Mouse (Mus musculus): ENCODE measurements around the gene Ece2. TPM values are rescaled to one million over a fixed set of nuclear protein-coding genes. Genes with fewer than 3 reads are reported as not detected.
"Not testable (repeated sequence)": the region's sequence is repeated elsewhere in the genome, so short reads cannot be mapped to it uniquely, and the experiment has no call there.

Ece2 gene
- polyA plus RNA-seq, 1 experiment from 2014 or later = 4.9 TPM

DNA sequence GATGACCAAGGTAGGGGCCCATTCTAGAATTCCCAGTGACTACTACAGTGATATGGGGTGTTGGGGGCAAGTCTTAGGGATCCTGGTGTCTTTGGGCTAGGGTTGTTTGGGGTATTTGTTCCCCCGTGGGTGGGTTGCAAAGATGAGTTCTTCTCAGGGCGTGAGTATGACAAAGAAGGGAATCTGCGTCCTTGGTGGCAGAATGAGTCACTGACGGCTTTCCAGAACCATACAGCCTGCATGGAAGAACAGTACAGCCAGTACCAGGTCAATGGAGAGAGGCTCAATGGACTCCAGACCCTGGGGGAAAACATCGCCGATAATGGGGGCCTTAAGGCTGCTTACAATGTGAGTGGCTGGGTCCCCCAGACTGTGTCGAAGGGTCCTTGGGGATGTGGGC, 14.3 kb downstream of the Ece2 start:
- WGBS = 81% methylated on average over 7 of the region's 7 CpGs
- Histone ChIP-seq H3K4me3 (ENCODE audit: low read depth, low read length) (no peak overlapping the region), H3K27me3 (ENCODE audit: control insufficient read depth, insufficient read depth, low read length) (no peaks in the 10 kb centered on the region), H3K36me3 (ENCODE audit: control insufficient read depth, insufficient read depth, low read length) (no peaks in the 10 kb centered on the region), H3K9me3 (ENCODE audit: control insufficient read depth, low read length) (no peaks in the 10 kb centered on the region), H3K27ac (ENCODE audit: low read depth, low read length) (no peak overlapping the region), H3K9ac (ENCODE audit: low read length) (no peak overlapping the region), H3K4me2 (ENCODE audit: low read depth, low read length, severe bottlenecking) (no peak overlapping the region), H3K4me1 (replicated peaks; ENCODE audit: control insufficient read depth, insufficient read depth, low read length) (0 out of 2 replicates have a peak, but pooled peaks cover 2% of the 10 kb centered on the region)
- ATAC-seq (replicated peaks; ENCODE audit: low FRiP score) = no peak
- DNase-seq (ENCODE audit: low spot score) = no peak

- Histone ChIP-seq H3K27me3 (ENCODE audit: control insufficient read depth, insufficient read depth, low read length) (no peaks in the 10 kb centered on the region), H3K9ac (ENCODE audit: low read length) (peak within 1 kb of the TSS; percentile 86), H3K4me2 (ENCODE audit: low read depth, low read length, severe bottlenecking) (peak within 1 kb of the TSS; percentile 96), H3K36me3 (ENCODE audit: control insufficient read depth, insufficient read depth, low read length) (peaks cover 9% of the 10 kb centered on the region; the same call in 1 of the 2 replicates), H3K4me1 (replicated peaks; ENCODE audit: control insufficient read depth, insufficient read depth, low read length) (peaks cover 2% of the 10 kb centered on the region; the same call in 1 of the 2 replicates), H3K9me3 (ENCODE audit: control insufficient read depth, low read length) (no peaks in the 10 kb centered on the region), H3K4me3 (ENCODE audit: low read depth, low read length) (peak within 1 kb of the TSS; percentile 89), H3K27ac (ENCODE audit: low read depth, low read length) (peak within 1 kb of the TSS; percentile 68; the same call in 1 of the 2 replicates)
- DNase-seq (ENCODE audit: low spot score) (peak; percentile 98), ATAC-seq (replicated peaks; ENCODE audit: low FRiP score) (peak; percentile 96)
- whole genome bisulfite sequencing = 2% methylated on average over 45 of the region's 46 CpGs
Measured at GRCm38 (mm10) chr16:20651076-20651946, 21.7 kb downstream of the Ece2 start, which contains the start of gene Psmd2. TSS of gene Psmd2 (plus strand) at chr16:20651652.

GRCm38 (mm10) chr16:20651947-20652310, 22.3 kb downstream of the Ece2 start:
- DNase-seq (ENCODE audit: low spot score) (no peak), ATAC-seq (replicated peaks; ENCODE audit: low FRiP score) (no peak)
- Histone ChIP-seq H3K27ac (ENCODE audit: low read depth, low read length) (0 out of 2 replicates have a peak overlapping the region, but pooled peaks have one; percentile 12), H3K9ac (ENCODE audit: low read length) (peak overlapping the region; percentile 86), H3K4me3 (ENCODE audit: low read depth, low read length) (peak overlapping the region; percentile 89), H3K4me1 (replicated peaks; ENCODE audit: control insufficient read depth, insufficient read depth, low read length) (peaks cover 2% of the 10 kb centered on the region; the same call in 1 of the 2 replicates), H3K36me3 (ENCODE audit: control insufficient read depth, insufficient read depth, low read length) (peaks cover 9% of the 10 kb centered on the region; the same call in 1 of the 2 replicates), H3K27me3 (ENCODE audit: control insufficient read depth, insufficient read depth, low read length) (no peaks in the 10 kb centered on the region), H3K4me2 (ENCODE audit: low read depth, low read length, severe bottlenecking) (peak overlapping the region; percentile 96), H3K9me3 (ENCODE audit: control insufficient read depth, low read length) (no peaks in the 10 kb centered on the region)
- 12% methylated on average over 12 of the region's 12 CpGs for WGBS

DNA sequence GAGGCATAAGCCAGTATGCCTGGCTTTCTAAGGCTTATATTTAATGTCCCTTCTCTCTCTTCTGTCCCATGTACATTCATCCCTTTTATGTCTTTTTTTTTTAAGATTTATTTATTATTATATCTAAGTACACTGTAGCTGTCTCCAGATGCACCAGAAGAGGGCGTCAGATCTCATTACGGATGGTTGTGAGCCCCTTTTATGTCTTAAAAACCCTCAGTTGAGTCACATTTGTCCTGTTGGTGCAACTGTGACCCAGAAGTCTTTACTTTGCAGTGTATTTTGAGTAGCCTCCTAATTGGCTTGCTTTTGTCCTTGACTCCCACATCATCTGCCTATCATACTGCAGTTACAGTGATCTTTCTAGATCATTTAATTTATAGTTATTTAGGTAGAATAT, 23.7 kb downstream of the Ece2 start:
- H3K4me3 ChIP-seq (ENCODE audit: low read depth, low read length) = no peak overlapping the region
- DNase-seq (ENCODE audit: low spot score) (no peak), ATAC-seq (replicated peaks; ENCODE audit: low FRiP score) (no peak)
- H3K27me3 ChIP-seq (ENCODE audit: control insufficient read depth, insufficient read depth, low read length) = no peaks in the 10 kb centered on the region
- peaks cover 2% of the 10 kb centered on the region; the same call in 1 of the 2 replicates for H3K4me1 ChIP-seq (replicated peaks; ENCODE audit: control insufficient read depth, insufficient read depth, low read length)
- H3K36me3 ChIP-seq (ENCODE audit: control insufficient read depth, insufficient read depth, low read length) = peaks cover 13% of the 10 kb centered on the region; the same call in 1 of the 2 replicates
- H3K9me3 ChIP-seq (ENCODE audit: control insufficient read depth, low read length) = no peaks in the 10 kb centered on the region
- H3K27ac ChIP-seq (ENCODE audit: low read depth, low read length) = no peak overlapping the region
- H3K9ac ChIP-seq (ENCODE audit: low read length) = no peak overlapping the region
- 45% methylated on average over 2 of the region's 2 CpGs for WGBS
- no peak overlapping the region for H3K4me2 ChIP-seq (ENCODE audit: low read depth, low read length, severe bottlenecking)

DNA sequence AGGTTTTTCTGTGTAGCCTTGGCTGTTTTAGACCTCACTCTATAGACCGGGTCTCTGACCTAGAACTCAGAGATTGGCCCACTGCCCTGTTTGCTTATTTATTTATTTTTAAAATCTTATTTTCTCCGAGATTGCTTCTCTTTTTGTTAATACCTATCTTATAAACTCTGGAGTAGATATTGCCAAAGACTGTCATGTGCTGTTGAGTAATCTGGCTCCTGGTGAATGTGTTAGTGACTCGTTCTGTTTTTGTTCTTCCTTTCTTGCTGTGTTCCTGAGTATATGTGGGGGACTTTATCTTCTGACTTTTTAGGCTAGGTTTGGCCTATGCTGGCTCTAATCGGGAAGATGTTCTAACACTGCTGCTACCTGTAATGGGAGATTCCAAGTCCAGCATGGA, 28.0 kb downstream of the Ece2 start:
- 98% methylated on average over 4 of the region's 4 CpGs for WGBS
- H3K9ac ChIP-seq (ENCODE audit: low read length) = no peak overlapping the region
- no peaks in the 10 kb centered on the region for H3K27me3 ChIP-seq (ENCODE audit: control insufficient read depth, insufficient read depth, low read length)
- H3K9me3 ChIP-seq (ENCODE audit: control insufficient read depth, low read length) = no peaks in the 10 kb centered on the region
- no peak overlapping the region for H3K4me3 ChIP-seq (ENCODE audit: low read depth, low read length)
- H3K36me3 ChIP-seq (ENCODE audit: control insufficient read depth, insufficient read depth, low read length) = peaks cover 26% of the 10 kb centered on the region
- H3K4me2 ChIP-seq (ENCODE audit: low read depth, low read length, severe bottlenecking) = no peak overlapping the region
- H3K27ac ChIP-seq (ENCODE audit: low read depth, low read length) = no peak overlapping the region
- H3K4me1 ChIP-seq (replicated peaks; ENCODE audit: control insufficient read depth, insufficient read depth, low read length) = no peaks in the 10 kb centered on the region; the same call in 1 of the 2 replicates
- DNase-seq (ENCODE audit: low spot score) = no peak
- ATAC-seq (replicated peaks; ENCODE audit: low FRiP score) = no peak

DNA sequence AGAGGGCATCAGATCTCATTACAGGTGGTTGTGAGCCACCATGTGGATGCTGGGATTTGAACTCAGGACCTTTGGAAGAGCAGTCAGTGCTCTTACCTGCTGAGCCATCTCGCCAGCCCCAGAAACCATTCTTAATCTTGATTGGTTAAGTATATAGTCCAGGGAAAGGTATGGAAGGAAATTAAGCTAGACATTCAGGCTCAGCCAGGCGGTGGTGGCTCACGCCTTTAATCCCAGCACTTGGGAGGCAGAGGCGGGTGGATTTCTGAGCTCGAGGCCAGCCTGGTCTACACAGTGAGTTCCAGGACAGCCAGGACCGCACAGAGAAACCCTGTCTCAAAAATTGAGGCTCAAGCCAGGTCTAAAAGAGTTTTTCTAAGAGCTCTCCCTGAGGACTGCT, 38.4 kb downstream of the Ece2 start, which contains the start of gene Eif4g1:
Gene Eif4g1 (plus strand): TSS at position 301 of the 400 bp plus-strand sequence.
- not testable (repeated sequence) for H3K4me2 ChIP-seq (ENCODE audit: low read depth, low read length, severe bottlenecking); H3K27ac ChIP-seq (ENCODE audit: low read depth, low read length); ATAC-seq (replicated peaks; ENCODE audit: low FRiP score); H3K36me3 ChIP-seq (ENCODE audit: control insufficient read depth, insufficient read depth, low read length); H3K27me3 ChIP-seq (ENCODE audit: control insufficient read depth, insufficient read depth, low read length); DNase-seq (ENCODE audit: low spot score); H3K4me1 ChIP-seq (replicated peaks; ENCODE audit: control insufficient read depth, insufficient read depth, low read length); H3K9me3 ChIP-seq (ENCODE audit: control insufficient read depth, low read length); H3K4me3 ChIP-seq (ENCODE audit: low read depth, low read length); H3K9ac ChIP-seq (ENCODE audit: low read length)
- WGBS = 86% methylated on average over 3 of the region's 6 CpGs

DNA sequence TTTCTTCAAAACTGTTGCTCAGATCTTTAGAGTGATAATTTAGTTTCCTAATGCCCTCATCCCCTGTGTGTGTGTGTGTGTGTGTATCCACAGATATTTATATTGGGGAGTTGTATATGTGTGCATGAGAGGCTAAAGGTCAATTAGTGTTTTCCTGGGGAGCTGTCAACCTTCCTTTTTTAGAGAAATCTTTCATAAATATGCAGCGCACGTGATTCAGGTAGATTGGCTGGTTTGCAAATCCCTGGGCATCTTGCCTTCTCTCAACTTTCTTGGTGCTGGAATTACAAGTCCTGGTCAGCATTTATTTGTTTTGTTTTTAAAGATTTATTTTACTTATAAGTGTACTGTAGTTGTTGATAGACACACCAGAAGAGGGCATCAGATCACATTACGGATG, 40.7 kb downstream of the Ece2 start:
- 86% methylated on average over 3 of the region's 3 CpGs for WGBS
- Histone ChIP-seq H3K4me1 (replicated peaks; ENCODE audit: control insufficient read depth, insufficient read depth, low read length) (peaks cover 8% of the 10 kb centered on the region), H3K4me2 (ENCODE audit: low read depth, low read length, severe bottlenecking) (no peak overlapping the region), H3K4me3 (ENCODE audit: low read depth, low read length) (no peak overlapping the region), H3K36me3 (ENCODE audit: control insufficient read depth, insufficient read depth, low read length) (no peaks in the 10 kb centered on the region), H3K9ac (ENCODE audit: low read length) (no peak overlapping the region), H3K9me3 (ENCODE audit: control insufficient read depth, low read length) (no peaks in the 10 kb centered on the region), H3K27ac (ENCODE audit: low read depth, low read length) (no peak overlapping the region), H3K27me3 (ENCODE audit: control insufficient read depth, insufficient read depth, low read length) (no peaks in the 10 kb centered on the region)
- ATAC-seq (replicated peaks; ENCODE audit: low FRiP score) (no peak), DNase-seq (ENCODE audit: low spot score) (no peak)

DNA sequence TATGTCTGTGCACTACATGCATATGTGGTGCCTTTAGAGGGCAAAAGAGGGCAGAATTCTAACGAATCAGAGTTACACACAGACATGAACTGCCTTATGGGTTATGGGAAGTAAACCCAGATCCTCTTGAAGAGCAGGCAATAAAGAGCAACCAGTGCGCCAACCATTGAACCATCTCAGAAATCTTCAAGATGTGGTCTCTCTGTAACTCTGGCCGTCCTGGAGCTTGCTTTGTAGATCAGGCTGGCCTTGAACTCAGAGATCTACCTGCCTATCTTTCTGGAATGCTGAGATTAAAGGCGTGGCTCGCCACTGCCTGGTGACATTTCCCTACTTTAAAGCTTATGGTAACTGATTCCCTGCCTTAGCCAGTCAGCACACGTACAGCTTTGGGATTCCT, 42.3 kb downstream of the Ece2 start:
- Histone ChIP-seq H3K9me3 (ENCODE audit: control insufficient read depth, low read length) (no peaks in the 10 kb centered on the region), H3K9ac (ENCODE audit: low read length) (no peak overlapping the region; the same call in 1 of the 2 replicates), H3K27ac (ENCODE audit: low read depth, low read length) (no peak overlapping the region), H3K27me3 (ENCODE audit: control insufficient read depth, insufficient read depth, low read length) (no peaks in the 10 kb centered on the region), H3K4me2 (ENCODE audit: low read depth, low read length, severe bottlenecking) (peak overlapping the region; percentile 57; the same call in 1 of the 2 replicates), H3K36me3 (ENCODE audit: control insufficient read depth, insufficient read depth, low read length) (no peaks in the 10 kb centered on the region), H3K4me1 (replicated peaks; ENCODE audit: control insufficient read depth, insufficient read depth, low read length) (peaks cover 8% of the 10 kb centered on the region), H3K4me3 (ENCODE audit: low read depth, low read length) (peak overlapping the region; percentile 100)
- 23% methylated on average over 6 of the region's 6 CpGs for WGBS
- ATAC-seq (replicated peaks; ENCODE audit: low FRiP score) (no peak), DNase-seq (ENCODE audit: low spot score) (no peak)
